30 mouse cellular contexts compared by ENCODE assay signal in genomic region chr4:153442522-153442921, GRCm38 (mm10). TPM values are rescaled to one million over a fixed set of nuclear protein-coding genes. Genes with fewer than 3 reads are reported as not detected.
DNase-seq lines count a peak whose midpoint lies in the region; TF ChIP-seq lines count a peak whose summit lies in the region.
"Had no signal": no experiment of that assay in that cellular context is flagged by ENCODE, and none has a peak within 500 bp of the region (broad histone marks: within the 10 kb centered on the region; RNA-seq: fewer than 3 reads in every experiment).

No protein-coding gene starts in this region.

- intact Hi-C loops in left cerebral cortex, adult 2 months (cut with DNase I), result no loop called here
- intact Hi-C loops in left cerebral cortex, postnatal 10 days (cut with DNase I), result no loop called here

- H3K4me1 ChIP-seq in olfactory bulb, adult 2 months (ENCODE audit: control insufficient read depth, insufficient read depth, low read length), result peaks cover 52% of the 10 kb centered on the region
- H3K4me1 ChIP-seq: embryonic facial prominence, embryonic 13.5 days; heart, embryonic 13.5 days had no signal

- TF ChIP-seq CTCF in left cerebral cortex, adult 2 months (IDR thresholded peaks at IDR 0.05), result no peak
- TF ChIP-seq CTCF in olfactory bulb, adult 2 months (IDR thresholded peaks at IDR 0.05; ENCODE audit: insufficient read depth, low read depth, low read length), result no peak

- no peak overlapping the region for H3K4me3 ChIP-seq in left cerebral cortex, adult 2 months
- H3K4me3 ChIP-seq in olfactory bulb, adult 2 months (ENCODE audit: insufficient read depth, low read depth, low read length), result no peak overlapping the region
- H3K4me3 ChIP-seq: embryonic facial prominence, embryonic 10.5 days; embryonic facial prominence, embryonic 13.5 days; erythroblast, embryonic 14.5 days; forebrain, embryonic 12.5 days; forebrain, embryonic 15.5 days; heart, embryonic 13.5 days had no signal

- 52% methylated on average over 10 of the region's 10 CpGs for WGBS in olfactory bulb, adult 2 months

- H3K27ac ChIP-seq in left cerebral cortex, adult 2 months, result peak overlapping the region; percentile 34; the same call in 1 of the 2 replicates
- 0 out of 2 replicates have a peak overlapping the region, but pooled peaks have one; percentile 11 for H3K27ac ChIP-seq in olfactory bulb, adult 2 months (ENCODE audit: insufficient read depth, low read depth, low read length)
- H3K27ac ChIP-seq: embryonic facial prominence, embryonic 10.5 days; embryonic facial prominence, embryonic 13.5 days; forebrain, embryonic 12.5 days; forebrain, embryonic 15.5 days; heart, embryonic 13.5 days; hindbrain, embryonic 14.5 days; hindbrain, postnatal 0 days had no signal

- peak; percentile 59 for DNase-seq in adrenal gland, postnatal 10 days
- no peak for DNase-seq in adrenal gland, adult 8-10 months
- DNase-seq in left cerebral cortex, adult 2 months (ENCODE audit: extremely low spot score in 1 of 2, low spot score in 2 of 2), result no peak
- DNase-seq in left cerebral cortex, postnatal 10 days (ENCODE audit: extremely low spot score in 1 of 2, low spot score in 2 of 2), result no peak
- DNase-seq in adrenal gland, postnatal 36 days, result peak; percentile 21 to 31
- DNase-seq in gastrocnemius, postnatal 10 days, result no peak
- DNase-seq: B cell, adult 2 months; cerebellum, adult 11 months; cerebellum, adult 2 months; cerebellum, adult 9-11 months; cerebellum, postnatal 25 days; embryo, embryonic 11 days; gastrocnemius, postnatal 36 days; heart, adult 11 months; heart, postnatal 14 days; heart, postnatal 4 days; kidney, adult 18-20 months had no signal

- no peak for TF ChIP-seq POLR2A in olfactory bulb, adult 2 months (IDR thresholded peaks at IDR 0.05; ENCODE audit: insufficient read depth, low read depth, low read length)

RNA-seq across cellular contexts. Expression of gene Ajap1, which starts 40.1 kb away (rescaled TPM):
- 1 to 10 TPM; 4.9 to 8.5 TPM for total RNA-seq in adrenal gland, postnatal 10 days (2021)
- total RNA-seq in adrenal gland, adult 8-10 months (2022), result 1 to 10 TPM; 1.2 to 9.5 (median 5.1) TPM
- total RNA-seq in left cerebral cortex, adult 2 months (2021), result 10 to 100 TPM; 54.5 to 58.6 TPM
- 10 to 100 TPM; 53.4 to 58.1 TPM for total RNA-seq in left cerebral cortex, postnatal 10 days (2021)
- total RNA-seq in adrenal gland, postnatal 36 days (2021), result 1 to 10 TPM; 1.2 to 9.5 TPM
- not detected in 2 replicates for polyA plus RNA-seq in olfactory bulb, adult 2 months (2012; ENCODE audit: insufficient read depth, insufficient read length, low replicate concordance, missing spikeins)
- under 1 TPM; 0.81 to 0.87 TPM for total RNA-seq in gastrocnemius, postnatal 10 days (2021)
- total RNA-seq: CH12.LX had no signal
- polyA plus RNA-seq: erythroblast, embryonic 14.5 days; G1E; inflammation-experienced regulatory T-cells, adult 6 months; Patski had no signal

Comparison
In these comparisons a context has a peak if more than half of its experiments do, and no peak if none do; other contexts are left out.
1. DNase-seq: peak in adrenal gland, postnatal 10 days (single experiment) and adrenal gland, postnatal 36 days (2 of 2); none in adrenal gland, adult 8-10 months (single experiment), left cerebral cortex, adult 2 months (0 of 2), left cerebral cortex, postnatal 10 days (0 of 2) and gastrocnemius, postnatal 10 days (single experiment).
2. RNA of gene Ajap1, which starts 40.1 kb away (total RNA-seq): 54.5 to 58.6 TPM in left cerebral cortex, adult 2 months and 53.4 to 58.1 TPM in left cerebral cortex, postnatal 10 days; 1.2 to 9.5 TPM in adrenal gland, postnatal 36 days, 1.2 to 9.5 TPM in adrenal gland, adult 8-10 months, 4.9 to 8.5 TPM in adrenal gland, postnatal 10 days and 0.81 to 0.87 TPM in gastrocnemius, postnatal 10 days; every median in the first group is over 4 times any median in the second.